Mouse (Mus musculus): ENCODE data around the gene Spem2.
A peak's percentile ranks its signal among the peaks of the same experiment; 100 is the strongest.

Spem2 gene

DNA sequence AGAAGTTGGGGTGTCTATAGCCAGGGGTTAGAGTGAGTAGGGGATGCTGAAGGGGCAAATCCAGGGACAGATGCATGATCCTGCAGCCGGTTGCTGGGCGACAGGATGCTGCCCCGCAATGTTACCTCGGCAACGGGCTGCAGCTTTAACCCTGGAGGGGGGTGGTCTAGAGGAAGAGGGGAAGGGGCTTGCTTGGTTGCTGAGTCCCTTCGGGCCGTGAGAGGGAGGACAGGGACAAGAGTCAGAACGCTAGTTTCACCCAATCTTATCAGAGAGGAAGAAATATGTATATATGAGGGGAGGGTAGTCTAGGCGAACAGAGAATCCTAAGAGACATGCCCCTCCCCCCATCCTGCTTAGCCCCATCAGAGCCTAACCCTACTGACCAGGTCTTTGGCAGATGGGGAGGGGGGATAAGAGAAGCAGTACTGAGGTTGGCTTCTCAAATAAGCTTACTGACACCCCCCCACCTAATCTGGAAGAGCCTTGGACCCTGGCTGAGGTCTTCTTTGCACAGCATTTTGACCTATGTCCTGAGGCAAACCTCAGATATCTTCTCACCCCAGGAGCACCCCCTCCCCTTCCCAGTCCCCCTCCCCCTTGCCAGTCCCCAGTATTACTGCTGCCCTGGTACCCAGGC lies 17.2 kb upstream of the Spem2 start:
- DNase-seq: no peak

DNA sequence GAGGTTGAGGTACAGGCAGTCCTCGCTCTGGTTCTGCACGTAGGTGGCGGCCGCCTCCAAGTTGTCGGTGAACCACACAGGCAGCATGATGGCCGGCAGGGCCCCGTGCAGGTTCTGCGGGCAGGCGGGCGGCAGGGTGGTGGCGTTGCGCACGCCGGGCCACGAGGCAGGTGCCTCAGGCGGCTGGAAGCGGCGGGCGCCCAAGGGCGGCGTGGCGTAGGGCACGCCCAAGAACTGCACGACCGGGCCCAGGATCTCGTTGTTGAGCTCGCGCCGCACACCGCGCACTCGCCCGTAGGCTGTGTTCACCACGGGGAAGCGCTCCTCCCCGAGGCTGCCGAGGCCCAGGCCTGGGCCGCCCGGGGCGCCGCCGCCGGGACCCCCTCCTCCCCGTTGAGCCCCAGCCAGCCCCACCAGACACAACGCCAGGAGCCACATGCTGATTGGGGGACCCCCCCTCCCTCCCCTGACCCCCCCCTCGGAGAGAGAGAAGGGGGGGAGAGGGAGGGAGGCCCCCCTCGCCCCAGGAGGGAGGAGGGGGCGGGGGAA lies 15.8 kb upstream of the Spem2 start:
- DNase-seq: peak; percentile 27 to 47

DNA sequence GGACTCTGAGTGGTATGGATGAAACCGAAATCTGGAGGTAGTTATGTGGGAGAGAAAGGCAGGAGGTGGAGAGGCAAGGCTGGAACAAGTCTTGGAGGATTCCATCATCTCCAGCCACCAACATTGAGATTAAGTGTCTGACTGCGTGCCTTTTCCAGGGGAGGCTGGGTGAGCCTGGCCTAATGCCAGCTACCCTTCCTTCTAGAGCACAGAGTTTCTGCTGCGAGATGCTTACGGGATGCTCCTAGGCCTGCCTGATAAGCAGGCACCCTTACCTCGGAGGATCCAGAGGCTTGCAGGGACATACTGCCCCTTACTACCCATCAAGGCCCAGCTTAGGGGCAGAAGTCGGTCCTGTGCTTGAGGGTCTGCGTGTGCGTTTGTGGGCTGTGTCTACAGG lies 15.3 kb upstream of the Spem2 start:
- DNase-seq: no peak

DNA sequence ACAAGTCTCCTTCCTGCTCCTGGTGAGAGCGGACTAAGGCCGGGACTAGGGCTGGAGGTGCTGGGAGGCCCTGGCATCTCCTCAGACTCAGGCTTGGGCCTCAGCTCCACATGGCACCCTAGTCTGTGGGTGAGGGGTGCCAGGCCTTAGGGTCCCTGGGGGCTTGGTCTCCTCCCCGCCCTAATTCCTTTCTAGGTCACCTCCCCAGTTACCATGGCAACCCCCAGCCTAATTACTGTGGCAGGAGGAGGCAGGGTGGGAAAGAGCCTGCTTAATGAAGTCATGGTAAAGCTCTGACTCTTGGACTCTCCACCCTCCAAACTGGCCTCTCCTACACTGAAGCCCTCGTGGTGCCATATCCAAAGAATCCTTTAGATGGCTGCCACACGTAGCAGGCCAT lies 10.6 kb upstream of the Spem2 start:
- DNase-seq: no peak

DNA sequence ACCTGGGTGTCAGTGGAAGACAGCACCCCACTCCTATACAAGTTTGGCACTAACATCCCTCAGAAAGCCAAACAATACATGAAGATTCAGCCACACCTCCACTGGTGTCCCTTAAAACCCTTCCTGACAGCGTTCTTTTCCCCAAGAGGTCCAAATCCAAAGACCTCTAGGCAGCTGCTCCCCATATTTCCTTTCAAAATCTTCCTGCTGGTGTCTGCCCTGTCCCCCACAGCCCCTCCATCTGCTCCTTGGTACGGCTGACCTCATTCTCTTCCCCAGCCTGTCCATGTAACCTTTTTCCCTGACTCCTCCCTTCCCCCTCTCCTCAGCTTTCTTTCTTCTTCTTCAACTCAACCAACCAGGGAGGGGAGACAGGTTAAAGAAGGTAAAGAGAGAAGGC lies 5.2 kb upstream of the Spem2 start:
- no peak for DNase-seq

DNA sequence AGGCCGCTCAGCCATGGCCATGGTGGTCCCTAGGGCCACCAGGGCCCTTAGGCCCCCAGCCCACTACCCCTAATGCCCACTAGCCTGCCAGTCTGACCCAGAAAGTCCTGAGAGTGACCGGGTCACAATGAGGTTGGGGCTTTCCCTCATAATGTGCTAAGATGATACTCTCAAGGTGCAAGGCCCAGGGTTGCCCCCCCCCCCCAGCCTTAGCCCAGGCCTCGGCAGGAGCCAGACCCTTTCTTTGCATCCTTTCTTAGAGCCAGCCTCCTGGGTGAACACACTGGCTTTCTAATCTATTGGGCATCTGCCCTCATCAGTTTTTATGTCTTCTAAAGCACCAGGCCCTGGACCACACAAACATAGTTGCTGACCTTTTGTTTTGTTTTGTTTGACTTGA lies 3.8 kb upstream of the Spem2 start, which contains the start of gene Spem1:
Spem1 (minus strand) TSS at position 101 of the 400 bp plus-strand sequence.
- no peak for DNase-seq

DNA sequence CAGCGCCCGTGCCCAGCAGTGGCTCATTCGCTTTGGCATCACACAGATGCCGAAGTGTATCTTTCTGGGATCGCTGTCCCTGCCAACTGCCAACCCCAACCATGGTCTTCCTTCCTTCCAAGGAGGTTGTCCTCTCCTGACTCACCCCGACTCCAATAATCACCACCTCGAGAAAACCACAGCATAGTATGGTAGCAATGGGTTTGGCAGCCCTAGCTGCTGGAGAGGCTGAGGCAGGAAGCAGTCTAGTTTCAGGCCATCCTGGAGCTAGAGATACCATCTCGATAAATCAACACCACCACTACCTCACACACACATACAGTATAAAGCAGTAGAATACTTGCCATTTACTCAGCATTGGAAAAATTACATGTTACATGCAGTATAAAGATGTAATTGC lies 606 bp upstream of the Spem2 start:
- no peak for DNase-seq

DNA sequence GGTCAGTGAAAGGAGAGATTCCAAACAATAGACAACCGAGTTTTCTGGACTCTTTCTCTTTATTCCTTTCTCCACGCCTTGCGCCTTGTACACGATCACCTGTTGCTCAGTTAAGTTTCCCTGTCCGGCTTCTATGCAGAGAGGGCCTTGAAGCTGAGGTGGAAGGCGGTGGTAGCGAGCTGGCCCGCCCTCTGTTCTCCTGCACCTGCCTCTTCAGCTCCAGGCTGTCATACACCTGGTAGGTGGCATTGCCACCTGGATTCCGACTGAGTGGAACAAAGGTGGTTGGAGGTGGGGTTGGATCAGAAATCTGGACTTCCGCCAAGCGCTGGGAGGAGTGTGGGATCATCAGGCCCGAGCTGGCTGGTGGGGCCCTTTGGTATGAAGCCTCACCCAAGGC lies 1.7 kb downstream of the Spem2 start:
- no peak for DNase-seq

DNA sequence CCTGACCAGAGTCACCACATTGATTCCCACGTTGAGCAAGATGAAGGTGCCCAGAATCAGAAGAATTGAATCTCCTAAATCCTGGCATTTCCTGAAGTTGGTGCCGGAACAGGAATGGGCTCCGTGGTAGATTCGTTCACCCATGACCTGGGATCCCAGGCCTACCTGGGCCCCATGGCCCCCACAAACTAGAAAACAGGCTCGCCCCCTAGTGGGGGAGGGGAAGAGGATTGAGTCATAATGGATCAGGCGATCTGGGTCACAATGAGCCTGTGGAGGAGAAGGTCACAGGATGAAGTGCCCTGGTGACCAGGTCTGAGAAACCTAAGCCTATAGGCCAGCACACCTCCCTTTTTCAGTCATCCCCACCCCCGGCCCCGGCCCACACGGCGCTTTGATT lies 3.1 kb downstream of the Spem2 start, which contains the start of gene Gm39566:
Gm39566 (minus strand) TSS at position 144 of the 400 bp plus-strand sequence.
- DNase-seq: no peak

DNA sequence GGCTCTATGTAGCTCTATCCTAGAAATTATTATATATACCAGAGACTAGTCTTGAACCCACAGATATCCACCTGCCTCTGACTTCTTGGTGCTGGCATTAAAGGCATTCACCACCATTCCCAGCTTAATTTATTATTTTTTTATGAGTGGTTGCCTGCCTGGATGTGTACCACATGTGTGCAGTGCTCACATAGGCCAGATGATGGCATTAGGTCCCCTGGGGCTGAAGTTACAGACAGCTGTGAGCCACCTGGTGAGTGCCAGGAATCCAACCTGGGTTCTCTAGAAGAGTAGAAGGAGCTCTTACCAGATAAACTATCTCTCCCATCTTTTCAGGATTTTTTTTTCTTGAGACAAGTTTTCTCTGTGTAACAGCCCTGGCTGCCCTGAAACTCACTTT lies 8.0 kb downstream of the Spem2 start:
- no peak for DNase-seq

DNA sequence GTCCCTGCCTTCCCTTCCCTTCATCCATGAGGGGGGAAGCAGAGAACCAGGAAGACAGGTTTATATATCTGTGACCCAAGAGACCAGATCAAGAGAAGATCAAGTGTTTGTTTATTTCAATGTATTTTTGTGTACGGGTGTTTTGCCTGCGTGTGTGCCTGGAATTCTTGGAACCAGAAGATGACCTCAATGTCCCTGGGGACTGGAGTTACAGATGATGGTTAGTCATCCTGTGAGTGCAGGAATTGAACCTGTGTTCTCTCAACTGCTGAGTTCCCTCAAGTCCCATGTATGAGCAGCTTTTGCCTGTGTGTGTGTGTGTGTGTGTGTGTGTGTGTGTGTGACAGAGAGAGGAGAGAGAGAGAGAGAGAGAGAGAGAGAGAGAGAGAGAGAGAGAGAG lies 10.6 kb downstream of the Spem2 start:
- no peak for DNase-seq

DNA sequence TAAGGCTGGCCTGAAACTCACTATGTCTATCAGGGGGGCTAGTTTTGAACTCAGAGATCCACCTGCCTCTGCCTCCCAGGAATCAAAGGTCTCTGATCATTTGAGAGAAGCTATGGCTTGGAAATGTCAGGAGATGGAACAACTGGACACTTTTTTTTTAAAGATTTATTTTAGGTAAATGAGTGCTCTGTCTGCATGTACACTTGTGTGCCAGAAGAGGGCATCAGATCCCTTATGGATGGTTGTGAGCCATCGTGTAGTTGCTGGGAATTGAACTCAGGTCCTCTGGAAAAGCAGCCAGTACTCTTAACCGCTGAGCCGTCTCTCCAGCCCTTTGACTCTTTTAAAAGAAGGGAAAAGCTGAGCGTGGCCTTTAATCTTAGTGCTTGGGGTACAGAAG lies 11.9 kb downstream of the Spem2 start:
- no peak for DNase-seq

DNA sequence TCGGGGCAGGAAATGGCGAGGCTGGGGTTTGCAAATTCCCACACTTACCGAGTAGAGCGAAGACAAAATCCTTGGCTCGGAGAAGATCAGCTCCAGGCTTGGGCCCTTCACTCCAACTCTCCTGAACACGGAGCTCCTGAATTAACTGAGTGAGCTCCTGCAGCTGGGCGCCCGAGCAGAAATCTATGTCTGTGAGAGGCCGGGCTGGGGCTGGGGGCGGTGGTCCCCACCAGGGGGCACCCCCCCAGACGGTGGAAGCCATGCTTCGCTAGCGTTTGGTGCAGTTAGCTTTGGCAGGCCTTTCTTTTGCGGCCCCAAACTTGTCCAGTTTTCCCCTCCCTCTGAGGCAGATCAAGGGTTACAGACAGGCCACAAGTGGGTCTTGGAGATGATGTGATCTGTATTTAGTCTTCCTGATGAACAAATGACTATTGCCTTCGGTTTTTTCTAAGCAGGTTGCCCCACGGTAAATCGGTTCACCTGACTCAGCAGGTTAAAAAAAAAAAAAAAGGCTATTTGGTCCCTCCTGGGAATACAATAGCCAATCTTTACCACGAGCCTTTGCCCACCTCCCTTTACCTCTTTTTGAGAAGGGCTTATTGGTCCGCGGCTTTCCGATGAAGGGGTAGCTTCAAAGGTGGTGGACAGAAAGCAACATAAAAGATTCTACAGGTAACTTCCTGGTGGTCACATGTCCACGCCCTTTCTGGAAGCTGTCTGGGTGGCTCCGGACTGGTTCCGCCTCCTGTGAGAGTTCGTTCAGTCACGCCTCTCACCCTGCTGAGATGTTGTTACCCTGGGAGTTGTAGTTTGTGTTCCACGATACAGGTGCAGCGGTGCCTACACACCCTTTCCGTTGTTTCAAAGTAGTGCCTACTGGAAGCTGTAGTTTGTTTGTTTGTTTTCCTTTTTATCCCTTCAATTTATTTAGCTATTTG lies 13.0 kb downstream of the Spem2 start, which contains the start of gene Tmem102:
Tmem102 (minus strand) TSS at position 653 of the 938 bp plus-strand sequence.
- peak; percentile 85 to 90 for DNase-seq

DNA sequence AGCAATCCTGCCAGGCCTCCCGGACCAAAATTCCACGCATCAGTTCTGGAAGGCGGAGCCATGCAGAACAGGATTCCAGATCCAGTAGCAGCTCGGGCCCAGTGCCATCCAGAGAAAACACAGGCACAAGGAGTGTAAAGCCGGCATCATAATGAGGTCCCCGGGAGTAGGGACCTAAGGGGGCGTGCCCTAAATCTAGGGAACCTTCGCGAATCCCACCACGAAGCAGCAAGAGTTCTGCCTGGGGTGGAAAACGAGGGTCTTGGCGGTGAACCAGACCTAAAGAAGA lies 13.7 kb downstream of the Spem2 start:
- peak; percentile 46 to 55 for DNase-seq

DNA sequence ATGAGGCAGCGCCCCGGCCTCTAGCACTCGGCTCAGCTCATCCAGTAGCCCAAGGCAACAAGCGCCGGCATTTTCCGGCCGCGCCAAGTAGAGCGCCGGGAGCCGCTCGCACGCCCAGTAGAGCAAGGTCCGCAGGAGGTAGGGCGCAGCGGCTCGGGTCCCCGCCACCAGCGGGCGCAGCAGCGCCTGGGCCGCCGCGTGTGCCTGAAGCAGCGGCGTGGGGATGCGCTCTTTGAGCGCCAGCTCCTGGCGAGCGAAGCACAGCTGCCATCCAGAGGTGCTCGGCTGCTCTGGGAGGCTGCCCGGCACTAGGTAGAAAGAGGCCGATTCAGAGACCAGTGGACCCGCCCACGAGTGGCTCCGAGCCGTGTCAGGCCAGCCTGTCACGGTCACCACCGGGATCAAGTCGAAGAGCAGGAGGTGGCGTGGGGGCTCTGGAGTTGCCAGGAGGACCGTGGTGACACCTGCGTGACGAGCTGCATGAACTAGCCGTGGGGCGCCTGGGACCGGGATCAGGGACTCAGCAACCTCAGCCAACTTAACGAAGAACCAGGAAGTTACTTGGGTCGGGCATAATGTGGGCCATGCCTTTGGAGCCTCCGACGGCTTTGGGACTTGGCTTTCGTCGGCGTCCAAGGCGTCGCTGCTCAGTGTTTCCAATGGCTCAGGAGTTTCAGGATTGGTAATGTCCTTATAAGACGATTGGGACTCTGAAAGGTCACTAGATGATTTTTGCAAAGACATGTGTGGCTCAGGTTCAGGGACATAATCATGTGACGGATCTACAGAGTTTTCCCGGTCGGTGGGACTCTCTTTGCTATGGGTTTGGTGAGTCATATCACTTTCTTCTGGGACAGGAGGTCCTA lies 14.2 kb downstream of the Spem2 start:
- peak; percentile 79 to 83 for DNase-seq

DNA sequence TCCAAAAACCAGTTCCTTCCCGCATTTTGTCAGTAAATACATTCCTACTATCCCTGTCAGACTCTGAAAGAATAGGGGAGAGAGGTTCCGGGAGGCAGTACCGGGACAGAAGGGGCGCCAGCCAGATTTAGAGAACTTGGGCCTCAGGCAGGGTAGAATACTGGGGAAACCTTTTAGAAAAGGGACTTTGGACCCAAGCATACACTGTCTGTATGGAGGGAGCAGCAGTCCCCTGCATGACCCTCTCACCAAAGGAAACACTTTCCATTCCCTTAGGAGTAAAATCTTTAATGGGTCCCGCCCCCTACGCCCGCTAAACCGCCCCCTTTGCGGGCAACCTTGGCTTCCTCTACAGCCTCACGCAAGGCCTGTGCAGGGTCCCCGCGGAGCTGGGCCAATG lies 14.9 kb downstream of the Spem2 start:
- DNase-seq: no peak

DNA sequence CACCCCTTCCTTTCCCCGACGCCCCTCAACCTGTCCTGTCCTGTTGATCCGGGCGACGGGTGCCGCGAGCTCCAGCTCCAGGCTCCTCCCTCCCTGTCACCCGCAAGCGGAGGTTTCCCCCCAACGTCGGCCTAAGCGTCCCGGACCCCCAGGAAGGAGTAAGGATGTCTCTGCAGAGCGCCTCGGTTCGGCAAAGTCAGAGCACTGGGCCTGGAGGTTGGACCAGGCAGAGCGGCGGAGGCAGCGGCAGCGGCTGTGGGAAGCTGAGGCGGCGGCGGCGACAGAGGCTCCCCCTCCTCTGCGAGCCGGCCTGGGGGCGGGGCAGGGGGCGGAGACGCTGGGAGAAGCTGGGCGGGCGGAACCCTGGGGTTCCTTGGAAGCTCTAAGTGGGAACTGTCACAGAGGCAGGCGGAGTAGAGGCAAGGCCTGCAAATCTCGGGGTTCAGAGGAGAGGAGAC lies 15.6 kb downstream of the Spem2 start:
- peak; percentile 90 to 93 for DNase-seq

DNA sequence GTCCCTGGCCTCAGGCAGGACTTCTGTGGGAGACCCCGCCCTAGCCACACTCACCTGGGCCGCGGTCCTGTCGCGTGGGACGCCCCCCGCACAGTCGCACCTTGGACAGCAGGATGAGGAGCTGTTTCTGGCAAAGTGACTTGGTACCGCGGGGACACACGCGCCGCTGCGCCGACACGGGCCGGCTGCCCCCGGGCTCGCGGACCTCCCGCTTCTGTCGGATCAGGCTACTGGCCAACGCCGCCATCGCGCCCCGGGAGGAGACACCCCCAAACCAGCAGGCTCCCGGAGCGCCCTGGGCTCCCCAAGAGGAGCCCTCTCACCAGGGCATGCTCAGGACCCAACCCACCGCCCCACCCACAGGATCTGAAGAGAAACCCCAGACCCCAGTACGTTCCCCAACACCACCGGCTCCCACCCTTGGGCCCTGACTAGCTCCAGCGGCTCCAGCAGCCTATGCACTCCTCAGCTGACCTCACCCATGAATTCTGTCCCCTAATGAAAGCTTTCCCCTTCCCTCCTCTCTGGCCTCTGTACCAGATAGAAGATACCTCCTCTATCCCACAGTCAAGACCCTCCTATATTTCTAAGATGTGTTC lies 16.8 kb downstream of the Spem2 start, which contains the start of gene Fgf11:
Fgf11 (minus strand) TSS at position 479 of the 599 bp plus-strand sequence.
- DNase-seq: no peak

DNA sequence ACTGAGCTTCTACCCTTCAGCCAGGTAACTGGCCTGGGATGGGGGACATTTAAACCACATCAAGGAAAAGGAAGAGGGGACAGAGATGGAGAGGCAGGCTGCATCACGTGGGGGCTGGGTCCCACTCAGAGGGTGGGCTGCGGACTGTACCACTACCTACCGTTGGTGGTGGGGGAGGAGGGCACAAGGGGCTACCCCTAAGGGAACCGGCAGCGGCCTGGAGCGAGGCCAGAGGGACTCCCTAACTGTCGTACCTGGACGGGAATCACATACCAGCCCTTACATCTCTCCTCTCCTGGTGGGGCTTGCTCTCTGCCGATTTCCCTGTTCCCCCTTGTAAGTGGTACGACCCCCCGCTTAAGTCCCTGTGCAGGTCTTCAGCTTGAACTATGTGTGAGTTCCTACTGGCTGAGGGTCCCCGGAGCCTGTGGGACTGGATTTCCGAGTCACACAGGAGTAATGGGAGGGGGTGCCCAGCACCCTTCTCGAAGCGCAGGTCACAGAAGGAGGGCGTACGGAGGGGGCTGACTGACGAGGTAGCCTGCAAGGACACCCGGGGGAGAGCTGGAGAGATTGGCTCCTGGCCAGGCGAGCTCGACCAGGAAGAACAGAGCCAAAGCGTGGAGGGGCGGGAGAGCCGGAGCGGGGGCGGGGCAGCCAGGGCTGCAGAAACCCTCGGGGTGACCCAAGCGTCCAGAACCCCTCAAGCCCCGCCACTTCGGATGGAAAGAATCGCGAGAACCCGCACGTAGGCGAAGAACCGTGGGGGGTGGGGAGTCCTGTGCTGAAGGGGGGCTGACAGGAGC lies 17.7 kb downstream of the Spem2 start:
- peak in 1 of 2 experiments; percentile 64 for DNase-seq

DNA sequence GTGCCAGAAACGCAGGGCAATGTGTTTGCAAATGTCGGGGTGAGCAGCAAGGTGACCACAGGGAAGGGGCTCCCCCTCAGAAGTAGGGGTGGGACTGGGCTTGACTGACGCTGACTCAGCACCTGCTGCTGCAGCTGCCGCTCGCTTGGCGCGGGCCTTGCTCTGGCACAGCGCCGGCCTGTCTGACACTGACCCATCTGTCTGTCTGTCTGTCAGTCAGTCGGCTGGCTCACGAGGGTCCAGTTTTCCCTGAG lies 18.2 kb downstream of the Spem2 start:
- no peak for DNase-seq

DNA sequence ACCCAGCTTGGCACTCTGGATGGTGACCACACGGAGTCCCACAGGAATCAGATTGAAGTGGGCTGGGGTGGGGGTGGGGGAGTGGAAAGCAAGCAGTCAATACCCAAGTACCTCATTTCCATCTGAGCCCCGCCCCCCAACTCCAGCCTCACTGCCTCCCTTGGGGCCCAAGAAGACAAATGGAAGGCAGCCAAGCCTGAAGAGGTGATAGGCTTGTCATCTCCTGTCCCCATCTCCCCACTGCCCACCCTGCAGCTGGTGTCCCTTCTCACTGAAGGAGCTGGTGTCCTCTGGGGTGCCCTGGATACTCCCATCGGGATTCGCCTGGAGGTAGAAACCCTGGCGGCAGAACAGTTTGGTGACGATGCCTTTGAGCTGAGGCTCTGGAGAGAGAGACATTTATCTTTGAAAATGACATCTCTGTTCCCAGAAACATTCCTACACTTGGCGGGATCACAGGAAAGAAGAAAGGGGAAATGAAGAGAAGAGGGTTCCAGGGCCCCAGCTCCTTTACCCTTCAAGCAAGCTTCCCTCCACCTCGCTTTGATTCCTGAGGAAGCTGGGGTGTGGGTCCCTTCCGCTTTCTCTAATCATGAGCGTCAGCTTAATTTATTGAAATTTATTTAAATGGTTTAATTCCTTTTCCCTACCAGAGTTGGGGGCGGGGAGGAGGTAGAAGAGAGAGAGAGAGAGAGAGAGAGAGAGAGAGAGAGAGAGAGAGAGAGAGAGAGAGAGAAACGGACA lies 18.7 kb downstream of the Spem2 start:
- no peak for DNase-seq
